Mouse (Mus musculus) myocyte (in vitro differentiated cells): ENCODE data around the gene Btbd3. TPM values are rescaled to one million over a fixed set of nuclear protein-coding genes. Genes with fewer than 3 reads are reported as not detected.

Source experiments
- H3K27me3 ChIP-seq: one replicate; pipeline ENCODE4 v1.6.1; 2011; ENCODE audit not compliant: control insufficient read depth, insufficient read depth, insufficient read length
- H3K36me3 ChIP-seq: one replicate; pipeline ENCODE4 v1.6.1; 2011; ENCODE audit not compliant: control insufficient read depth, insufficient read depth
- H3K4me2 ChIP-seq: one replicate; pipeline ENCODE4 v1.6.1; 2011; ENCODE audit warnings: low read depth, control low read depth
- H3K4me3 ChIP-seq: one replicate; pipeline ENCODE4 v1.5.1; 2011; ENCODE audit warnings: mild to moderate bottlenecking, control low read depth, moderate library complexity
- H3K79me2 ChIP-seq: one replicate; pipeline ENCODE4 v1.6.1; 2011; ENCODE audit not compliant: control insufficient read depth, insufficient read depth
- H3ac ChIP-seq: one replicate; pipeline ENCODE4 v1.6.1; 2011; ENCODE audit not compliant: control insufficient read depth, insufficient read length
- CEBPB ChIP-seq: IDR thresholded peaks from 2 replicates; pipeline ENCODE4 v1.6.1; 2011; ENCODE audit warnings: mild to moderate bottlenecking, moderate library complexity; ENCODE audit not compliant: poor library complexity, insufficient read depth, severe bottlenecking
- E2F4 ChIP-seq: IDR thresholded peaks from one replicate; pipeline ENCODE4 v1.6.1; 2011; ENCODE audit warnings: mild to moderate bottlenecking, control low read depth, moderate library complexity; ENCODE audit not compliant: insufficient read depth
- MAX ChIP-seq: IDR thresholded peaks from one replicate; pipeline ENCODE4 v1.6.1; 2011; ENCODE audit warnings: low read depth, mild to moderate bottlenecking, control low read depth
- MYOD1 ChIP-seq, 3 experiments: IDR thresholded peaks; one replicate each; pipeline ENCODE4 v1.6.1; 2011; ENCODE audit warnings: control low read depth in 2 of 3, low read depth in 2 of 3, mild to moderate bottlenecking in 2 of 3, moderate library complexity in 1 of 3; ENCODE audit not compliant: insufficient read length in 2 of 3, control insufficient read depth in 1 of 3
- MYOG ChIP-seq, 3 experiments: IDR thresholded peaks; one replicate each; pipeline ENCODE4 v1.6.1; 2011; ENCODE audit warnings: control low read depth in 2 of 3, low read depth in 2 of 3, mild to moderate bottlenecking in 2 of 3; ENCODE audit not compliant: insufficient read length in 2 of 3, control insufficient read depth in 1 of 3, insufficient read depth in 1 of 3
- POLR2A ChIP-seq: IDR thresholded peaks from one replicate; pipeline ENCODE4 v1.6.1; 2011; ENCODE audit warnings: low read depth, mild to moderate bottlenecking, control low read depth, moderate library complexity; ENCODE audit not compliant: insufficient read length
- POLR2AphosphoS2 ChIP-seq: IDR thresholded peaks from one replicate; pipeline ENCODE4 v1.6.1; 2011; ENCODE audit warnings: low read depth, control low read depth; ENCODE audit not compliant: insufficient read length
- REST ChIP-seq: IDR thresholded peaks from one replicate; pipeline ENCODE4 v1.6.1; 2011; ENCODE audit warnings: mild to moderate bottlenecking, control low read depth, moderate library complexity; ENCODE audit not compliant: insufficient read depth, insufficient read length
- SRF ChIP-seq: IDR thresholded peaks from one replicate; pipeline ENCODE4 v1.6.1; 2011; ENCODE audit warnings: low read depth; ENCODE audit not compliant: control insufficient read depth, insufficient read length
- TCF12 ChIP-seq: IDR thresholded peaks from one replicate; pipeline ENCODE4 v1.6.1; 2011; ENCODE audit warnings: mild to moderate bottlenecking, control low read depth; ENCODE audit not compliant: poor library complexity, insufficient read depth, severe bottlenecking
- TCF3 ChIP-seq: IDR thresholded peaks from one replicate; pipeline ENCODE4 v1.6.1; 2011; ENCODE audit warnings: low read depth, control low read depth; ENCODE audit not compliant: insufficient read length
- USF1 ChIP-seq: IDR thresholded peaks from one replicate; pipeline ENCODE4 v1.6.1; 2011; ENCODE audit warnings: low read depth, mild to moderate bottlenecking, control low read depth, moderate library complexity
- polyA plus RNA-seq: library from polyadenylated mRNA; unstranded; fragments of >200 nt; fragmentation: generic; extraction: Trizol; gene quantifications from one replicate; pipeline ENCODE4 v1.2.1, GENCODE M21; 2012; ENCODE audit warnings: missing spikeins

Gene Btbd3
- polyA plus RNA-seq, 1 experiment: 2.9 TPM

GRCm38 (mm10) chr2:138283372-138283771 is 27.0 kb downstream of the Btbd3 start:
- Histone ChIP-seq H3K27me3 (no peaks in the 10 kb centered on the region), H3ac (no peak overlapping the region), H3K4me2 (no peak overlapping the region), H3K4me3 (no peak overlapping the region), H3K36me3 (peaks cover 7% of the 10 kb centered on the region), H3K79me2 (no peaks in the 10 kb centered on the region)
- TF ChIP-seq REST (no peak), POLR2AphosphoS2 (no peak), TCF12 (no peak), SRF (no peak), USF1 (no peak), POLR2A (no peak), E2F4 (no peak), MYOG (IDR thresholded peaks at IDR 0.05; ENCODE audit: control insufficient read depth in 1 of 3, insufficient read depth in 1 of 3, insufficient read length in 2 of 3, low read depth in 2 of 3) (no peak), MAX (no peak), CEBPB (no peak), MYOD1 (IDR thresholded peaks at IDR 0.05; ENCODE audit: control insufficient read depth in 1 of 3, insufficient read length in 2 of 3, low read depth in 2 of 3) (no peak), TCF3 (no peak)

GRCm38 (mm10) chr2:138283856-138284255 is 27.5 kb downstream of the Btbd3 start:
- H3K36me3 ChIP-seq: peaks cover 7% of the 10 kb centered on the region

DNA sequence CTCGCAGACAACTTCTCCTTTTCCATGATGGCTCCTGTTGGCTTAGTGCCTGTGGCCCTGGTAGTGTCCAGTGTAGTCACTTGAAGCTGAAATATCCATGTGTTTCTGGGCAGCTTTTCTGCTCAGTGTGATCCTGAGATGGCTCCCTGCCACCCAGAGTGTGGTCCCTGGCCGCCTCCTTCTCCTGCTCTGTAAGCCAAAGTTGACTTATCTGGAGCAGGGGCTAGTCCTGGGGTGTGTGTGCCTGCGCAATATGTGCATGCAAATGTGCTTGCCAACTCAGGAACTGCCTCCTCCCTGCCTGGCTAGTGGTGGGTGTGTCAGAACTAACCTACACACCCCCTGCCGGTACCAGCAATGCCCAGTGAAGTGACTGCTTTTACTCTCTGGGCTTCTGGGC is 29.4 kb downstream of the Btbd3 start:
- TF ChIP-seq POLR2AphosphoS2: no peak
- no peak for TF ChIP-seq MYOG (IDR thresholded peaks at IDR 0.05; ENCODE audit: control insufficient read depth in 1 of 3, insufficient read depth in 1 of 3, insufficient read length in 2 of 3, low read depth in 2 of 3)
- no peak for TF ChIP-seq USF1
- no peak for TF ChIP-seq REST
- TF ChIP-seq SRF: no peak
- TF ChIP-seq POLR2A: no peak
- no peak for TF ChIP-seq CEBPB
- TF ChIP-seq MAX: no peak
- no peak for TF ChIP-seq E2F4
- no peak for TF ChIP-seq TCF3
- no peak for TF ChIP-seq TCF12
- TF ChIP-seq MYOD1 (IDR thresholded peaks at IDR 0.05; ENCODE audit: control insufficient read depth in 1 of 3, insufficient read length in 2 of 3, low read depth in 2 of 3): no peak
- Histone ChIP-seq H3K27me3 (no peaks in the 10 kb centered on the region), H3K4me2 (no peak overlapping the region), H3K79me2 (no peaks in the 10 kb centered on the region), H3K36me3 (peaks cover 7% of the 10 kb centered on the region), H3ac (no peak overlapping the region), H3K4me3 (no peak overlapping the region)

More at GRCm38 (mm10) chr2:138283856-138284255, 27.5 kb downstream of the Btbd3 start:
- TF ChIP-seq CEBPB (no peak), POLR2AphosphoS2 (no peak), TCF3 (no peak), USF1 (no peak), E2F4 (no peak), MYOG (IDR thresholded peaks at IDR 0.05; ENCODE audit: control insufficient read depth in 1 of 3, insufficient read depth in 1 of 3, insufficient read length in 2 of 3, low read depth in 2 of 3) (no peak)
- no peak overlapping the region for H3ac ChIP-seq
- no peaks in the 10 kb centered on the region for H3K79me2 ChIP-seq
- H3K4me2 ChIP-seq: no peak overlapping the region
- no peak overlapping the region for H3K4me3 ChIP-seq
- no peaks in the 10 kb centered on the region for H3K27me3 ChIP-seq

GRCm38 (mm10) chr2:138290154-138290553 is 33.8 kb downstream of the Btbd3 start:
- Histone ChIP-seq H3K4me3 (no peak overlapping the region), H3K4me2 (no peak overlapping the region), H3K27me3 (no peaks in the 10 kb centered on the region), H3K36me3 (no peaks in the 10 kb centered on the region), H3K79me2 (no peaks in the 10 kb centered on the region), H3ac (no peak overlapping the region)
- TF ChIP-seq POLR2AphosphoS2 (no peak), E2F4 (no peak), MAX (no peak), SRF (no peak), REST (no peak), POLR2A (no peak), USF1 (no peak), TCF3 (no peak), MYOG (IDR thresholded peaks at IDR 0.05; ENCODE audit: control insufficient read depth in 1 of 3, insufficient read depth in 1 of 3, insufficient read length in 2 of 3, low read depth in 2 of 3) (no peak), TCF12 (no peak), MYOD1 (IDR thresholded peaks at IDR 0.05; ENCODE audit: control insufficient read depth in 1 of 3, insufficient read length in 2 of 3, low read depth in 2 of 3) (no peak), CEBPB (no peak)

DNA sequence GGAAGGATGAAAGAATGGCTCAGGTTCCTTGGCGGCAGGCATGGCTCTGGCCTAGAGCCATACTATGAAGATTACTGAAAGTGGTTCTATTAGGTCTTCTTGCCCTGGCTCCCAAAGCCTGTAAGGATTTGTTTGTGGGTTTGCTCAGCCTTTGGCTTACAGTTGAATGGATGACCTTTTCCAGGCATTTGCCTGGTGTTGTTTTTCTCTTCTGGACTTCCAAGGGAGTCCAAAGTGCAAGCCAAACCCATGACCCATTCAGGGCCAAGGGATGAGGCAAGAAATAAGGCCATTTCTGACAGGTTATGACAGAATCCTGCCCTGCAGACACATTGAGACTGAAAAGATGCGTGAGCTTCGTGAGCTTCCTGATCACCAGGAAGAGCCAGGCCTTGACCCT is 37.9 kb downstream of the Btbd3 start:
- TF ChIP-seq MYOG (IDR thresholded peaks at IDR 0.05; ENCODE audit: control insufficient read depth in 1 of 3, insufficient read depth in 1 of 3, insufficient read length in 2 of 3, low read depth in 2 of 3) (no peak), USF1 (no peak)
- no peaks in the 10 kb centered on the region for H3K27me3 ChIP-seq
- no peak overlapping the region for H3K4me2 ChIP-seq
- no peaks in the 10 kb centered on the region for H3K36me3 ChIP-seq
- H3ac ChIP-seq: no peak overlapping the region
- H3K79me2 ChIP-seq: no peaks in the 10 kb centered on the region
- H3K4me3 ChIP-seq: no peak overlapping the region
